Mouse (Mus musculus) heart, adult 2 months (tissue): ENCODE data around the gene Klrb1a. TPM values are rescaled to one million over a fixed set of nuclear protein-coding genes. Genes with fewer than 3 reads are reported as not detected.
"Not testable (repeated sequence)": the region's sequence is repeated elsewhere in the genome, so short reads cannot be mapped to it uniquely, and the experiment has no call there.

Source experiments
- DNase-seq, 2 experiments: peaks; one replicate each; pipeline ENCODE4 v3.0.0; 2021
- H3K27ac ChIP-seq: fragments of 200-600 bp; 2 replicates; pipeline ENCODE4 v1.8.1; 2022
- H3K27me3 ChIP-seq: fragments of 200-500 bp; 2 replicates; pipeline ENCODE4 v1.6.1; 2012; ENCODE audit warnings: mild to moderate bottlenecking, low read length, inconsistent platforms, mixed read lengths; ENCODE audit not compliant: control insufficient read depth, insufficient read depth
- H3K36me3 ChIP-seq: fragments of 200-500 bp; 2 replicates; pipeline ENCODE4 v1.6.1; 2012; ENCODE audit warnings: low read length, inconsistent platforms; ENCODE audit not compliant: control insufficient read depth, insufficient read depth
- H3K4me1 ChIP-seq: fragments of 200-500 bp; 2 replicates; pipeline ENCODE4 v1.6.1; 2011; ENCODE audit warnings: low read length; ENCODE audit not compliant: control insufficient read depth, insufficient read depth
- H3K4me3 ChIP-seq: fragments of 200-600 bp; 2 replicates; pipeline ENCODE4 v1.8.1; 2022
- H3K79me2 ChIP-seq: fragments of 200-500 bp; replicated peaks from 2 replicates; pipeline ENCODE4 v1.6.1; 2012; ENCODE audit warnings: mild to moderate bottlenecking, inconsistent platforms, low read length, moderate library complexity, mixed read lengths; ENCODE audit not compliant: control insufficient read depth, insufficient read depth
- H3K9ac ChIP-seq: fragments of 200-500 bp; 2 replicates; pipeline ENCODE4 v1.6.1; 2012; ENCODE audit warnings: low read depth, mild to moderate bottlenecking, control low read depth, inconsistent platforms, low read length, mixed read lengths
- CTCF ChIP-seq: fragments of 200-600 bp; IDR thresholded peaks from 2 replicates; pipeline ENCODE4 v1.8.1; 2022; ENCODE audit warnings: antibody characterized with exemption, mild to moderate bottlenecking, moderate library complexity
- EP300 ChIP-seq: fragments of 200-500 bp; IDR thresholded peaks from 2 replicates; pipeline ENCODE4 v1.6.1; 2011; ENCODE audit warnings: low read depth, low read length, control low read depth; ENCODE audit not compliant: insufficient read depth
- POLR2A ChIP-seq: fragments of 200-500 bp; IDR thresholded peaks from 2 replicates; pipeline ENCODE4 v1.6.1; 2011; ENCODE audit warnings: mild to moderate bottlenecking, low read depth, low read length, control low read depth; ENCODE audit not compliant: insufficient read depth
- WGBS: fragments of 180-500 bp; shearing (Covaris S2); methylation state at CpG from one replicate; pipeline ENCODE4 v1.1.7; 2018; 5-methylcytosine and 5-hydroxymethylcytosine counted together
- intact Hi-C: fragments of 180-260 bp; cut with DNase I; formaldehyde crosslinking; loops from one replicate; pipeline ENCODE4 v1.15.1; 2025
- polyA plus RNA-seq: library from polyadenylated mRNA; depleted of rRNA; stranded (reverse); fragments of >200 nt; gene quantifications from 2 replicates; pipeline ENCODE4 v1.2.3, GENCODE M21; 2012
- total RNA-seq, 2 experiments: library from RNA; stranded (reverse); gene quantifications; 2 replicates each; pipeline ENCODE4 v1.2.3; 2021

Klrb1a gene
- total and polyA plus RNA-seq, 3 experiments, result 0.20 TPM; not detected in 2

- no peaks in the 10 kb centered on the region for H3K79me2 ChIP-seq
- TF ChIP-seq EP300 (no peak), CTCF (no peak), POLR2A (no peak)
- no peaks in the 10 kb centered on the region for H3K36me3 ChIP-seq
- H3K9ac ChIP-seq, result no peak overlapping the region
- H3K27me3 ChIP-seq, result no peaks in the 10 kb centered on the region
- DNase-seq, result no peak
- WGBS, result 83% methylated on average over 1 of the region's 1 CpGs
- H3K4me1 ChIP-seq, result no peaks in the 10 kb centered on the region
- H3K27ac ChIP-seq, result no peak overlapping the region
- H3K4me3 ChIP-seq, result no peak overlapping the region
- intact Hi-C loops, result loop anchor here (10.0 kb wide), 1 partner anchor 235 kb away; the partner anchor contains the start of gene Clec2i
These were observed 26.9 kb upstream of the Klrb1a start for GRCm38 (mm10) chr6:128650187-128650586.

DNA sequence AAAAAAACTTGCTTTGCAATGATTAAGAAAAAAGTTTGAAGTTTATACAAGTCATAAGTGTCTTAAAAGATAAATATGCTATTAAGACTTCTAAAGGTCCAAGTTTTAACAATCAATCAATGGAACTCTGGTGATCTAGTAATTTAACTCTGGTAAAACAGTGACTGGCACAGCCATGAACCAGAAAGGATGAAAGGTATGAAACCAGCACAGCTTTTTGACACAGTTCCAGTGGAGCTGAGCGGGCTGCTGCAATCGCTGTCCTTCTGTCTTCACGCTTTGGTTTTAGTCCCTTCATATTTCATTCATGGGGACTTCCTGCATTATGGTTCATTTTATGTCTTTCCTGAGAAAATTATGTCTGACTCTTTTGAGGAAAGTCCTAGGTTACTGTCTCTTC, 26.3 kb upstream of the Klrb1a start:
- H3K4me3 ChIP-seq, result no peak overlapping the region
- WGBS, result 70% methylated on average over 3 of the region's 3 CpGs
- intact Hi-C loops, result loop anchor here (10.0 kb wide), 1 partner anchor 235 kb away; the partner anchor contains the start of gene Clec2i
- no peaks in the 10 kb centered on the region for H3K27me3 ChIP-seq
- H3K36me3 ChIP-seq, result no peaks in the 10 kb centered on the region
- no peaks in the 10 kb centered on the region for H3K4me1 ChIP-seq
- TF ChIP-seq POLR2A (no peak), EP300 (no peak), CTCF (no peak)
- no peak overlapping the region for H3K27ac ChIP-seq
- H3K9ac ChIP-seq, result no peak overlapping the region
- H3K79me2 ChIP-seq, result no peaks in the 10 kb centered on the region
- no peak for DNase-seq

DNA sequence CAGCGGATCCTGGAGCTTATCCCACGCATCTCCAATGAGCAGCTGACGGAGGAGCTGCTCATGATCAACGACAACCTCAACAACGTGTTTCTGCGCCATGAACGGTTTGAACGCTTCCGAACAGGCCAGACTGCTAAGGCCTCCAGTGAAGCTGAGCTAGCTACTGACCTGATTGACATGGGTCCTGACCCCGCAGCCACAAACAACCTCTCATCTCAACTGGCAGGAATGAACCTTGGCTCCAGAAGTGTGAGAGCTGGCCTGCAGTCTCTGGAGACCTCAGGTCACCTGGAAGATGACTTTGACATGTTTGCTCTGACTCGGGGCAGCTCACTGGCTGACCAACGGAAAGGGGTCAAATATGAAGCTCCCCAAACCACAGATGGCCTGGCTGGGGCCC, 22.4 kb upstream of the Klrb1a start:
- H3K36me3 ChIP-seq, H3K27me3 ChIP-seq, DNase-seq, H3K9ac ChIP-seq, H3K27ac ChIP-seq, H3K79me2 ChIP-seq, H3K4me1 ChIP-seq, intact Hi-C loops, H3K4me3 ChIP-seq: not testable (repeated sequence)
- WGBS, result 92% methylated on average over 12 of the region's 12 CpGs

DNA sequence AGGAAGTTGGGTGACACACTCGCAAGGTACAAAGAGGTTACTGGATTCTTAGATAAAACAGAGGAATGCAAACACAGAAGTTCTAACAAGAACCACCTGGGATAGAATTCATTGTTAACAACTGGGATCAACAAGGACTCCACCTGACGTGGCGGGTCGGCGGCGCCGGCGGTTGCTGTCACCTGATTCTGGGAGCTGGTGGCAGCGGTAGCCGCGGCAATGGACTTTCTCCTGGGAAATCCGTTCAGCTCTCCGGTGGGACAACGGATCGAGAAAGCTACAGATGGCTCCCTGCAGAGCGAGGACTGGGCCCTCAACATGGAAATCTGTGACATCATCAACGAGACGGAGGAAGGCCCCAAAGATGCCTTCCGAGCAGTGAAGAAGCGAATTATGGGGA, 21.4 kb upstream of the Klrb1a start:
- H3K79me2 ChIP-seq, H3K27ac ChIP-seq, H3K27me3 ChIP-seq, H3K36me3 ChIP-seq, H3K9ac ChIP-seq, DNase-seq, H3K4me1 ChIP-seq, H3K4me3 ChIP-seq, intact Hi-C loops: not testable (repeated sequence)
- WGBS, result 96% methylated on average over 20 of the region's 20 CpGs

- Histone ChIP-seq H3K79me2 (no peaks in the 10 kb centered on the region), H3K27ac (no peak overlapping the region), H3K36me3 (no peaks in the 10 kb centered on the region), H3K4me1 (no peaks in the 10 kb centered on the region), H3K9ac (no peak overlapping the region), H3K27me3 (no peaks in the 10 kb centered on the region), H3K4me3 (no peak overlapping the region)
- WGBS, result 57% methylated on average over 2 of the region's 2 CpGs
- DNase-seq, result no peak
- intact Hi-C loops, result no loop called here
- TF ChIP-seq EP300 (no peak), CTCF (no peak), POLR2A (no peak)
These were observed 20.7 kb upstream of the Klrb1a start for GRCm38 (mm10) chr6:128643999-128644398.

- no peak overlapping the region for H3K4me3 ChIP-seq
- TF ChIP-seq POLR2A (no peak), EP300 (no peak), CTCF (no peak)
These were observed 17.9 kb upstream of the Klrb1a start for GRCm38 (mm10) chr6:128641116-128641716.

More at GRCm38 (mm10) chr6:128641116-128641716, 17.9 kb upstream of the Klrb1a start:
- Histone ChIP-seq H3K9ac (no peak overlapping the region), H3K36me3 (no peaks in the 10 kb centered on the region), H3K4me1 (no peaks in the 10 kb centered on the region), H3K27ac (no peak overlapping the region), H3K27me3 (no peaks in the 10 kb centered on the region), H3K79me2 (no peaks in the 10 kb centered on the region)
- no peak for DNase-seq
- intact Hi-C loops, result no loop called here
- 65% methylated on average over 2 of the region's 2 CpGs for WGBS
